Mouse (Mus musculus) spleen, postnatal 14 days (tissue): ENCODE results near the gene Cux1.
A peak's percentile ranks its signal among the peaks of the same experiment; 100 is the strongest.

Experiments used
- DNase-seq, 2 experiments: peaks; one replicate each; pipeline ENCODE4 v3.0.0; 2021 to 2022; ENCODE audit warnings: low spot score in 2 of 2

Gene Cux1

GRCm38 (mm10) chr5:136201832-136202231 lies 365.5 kb downstream of the Cux1 start:
- peak in 1 of 2 experiments; percentile 26 for DNase-seq

DNA sequence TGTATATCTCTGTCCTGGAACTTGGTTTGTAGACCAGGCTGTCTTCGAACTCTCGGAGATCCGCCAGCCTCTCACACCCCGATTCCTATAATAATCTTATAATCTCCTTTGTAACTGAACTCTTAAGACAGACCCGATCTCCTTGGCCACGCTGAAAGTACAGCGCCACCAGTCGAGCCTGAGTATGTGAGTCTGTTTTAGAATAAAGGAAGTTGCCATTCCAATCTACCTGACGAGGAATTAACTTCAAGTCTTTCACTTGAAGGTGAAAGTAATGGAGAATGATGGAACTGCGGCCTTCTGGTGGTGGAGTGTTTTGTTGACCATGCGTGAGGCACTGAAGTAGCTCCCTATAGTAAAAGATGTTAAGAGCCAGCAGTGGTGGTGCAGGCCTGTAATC lies 367.8 kb downstream of the Cux1 start:
- no peak for DNase-seq

DNA sequence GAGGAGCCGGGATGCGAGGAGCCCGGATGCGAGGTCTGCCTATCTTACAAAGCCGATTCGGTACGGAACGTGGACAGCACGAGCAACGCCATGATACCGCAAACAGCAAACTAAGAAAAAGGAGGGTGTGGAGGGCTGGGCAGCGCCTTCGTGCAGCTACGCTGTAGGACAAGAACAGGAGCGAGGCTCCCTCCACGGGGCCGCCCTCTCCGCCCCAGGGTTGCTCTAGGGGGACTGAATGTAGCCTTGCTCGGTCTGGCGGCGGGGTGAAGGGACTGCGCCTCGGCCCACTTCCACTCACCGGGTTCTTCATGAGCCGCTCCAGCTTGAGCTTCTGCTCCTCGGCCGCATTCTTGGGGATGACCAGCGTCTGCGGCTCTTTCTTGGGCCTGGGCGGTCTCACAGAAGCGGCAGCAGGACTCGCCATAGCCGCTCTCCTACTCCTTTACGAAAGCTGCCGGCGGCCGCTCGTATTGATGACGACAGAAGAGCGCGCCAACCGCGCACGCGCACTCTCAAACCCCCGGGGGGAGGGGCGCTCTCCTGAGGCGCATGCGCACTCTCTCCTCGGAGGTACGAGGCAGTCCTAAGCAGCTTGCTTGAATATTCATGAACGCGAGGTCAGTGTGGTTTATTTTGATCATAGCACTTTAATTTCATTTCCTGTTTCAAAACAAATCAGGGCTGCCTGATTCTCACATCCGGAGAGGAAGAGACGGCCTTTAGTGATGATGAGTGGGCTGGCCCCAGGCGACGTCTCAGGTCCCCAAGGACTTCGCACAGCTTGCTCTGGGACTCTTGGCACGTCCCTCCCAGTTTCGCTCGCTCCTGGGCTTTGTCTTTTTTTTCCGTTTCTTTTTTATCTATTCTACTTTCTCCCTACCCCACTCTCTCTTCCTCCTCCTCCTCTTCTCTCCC lies 368.6 kb downstream of the Cux1 start, which contains the start of gene Prkrip1:
Prkrip1 (minus strand) TSS at position 490 of the 918 bp plus-strand sequence.
- DNase-seq: peak; percentile 88 to 94
